Mouse (Mus musculus): ENCODE results near the gene Efcab6. TPM values are rescaled to one million over a fixed set of nuclear protein-coding genes. Genes with fewer than 3 reads are reported as not detected.
A peak's percentile ranks its signal among the peaks of the same experiment; 100 is the strongest.

Efcab6 gene
- total RNA-seq (2012; rRNA removed): not detected in 2 replicates
- not detected in 2 replicates for total RNA-seq (2014; rRNA removed)
- polyA plus RNA-seq (2012; ENCODE audit: insufficient read length, low read depth): not detected in 2 replicates

- Histone ChIP-seq H3K36me3 (replicated peaks in 1 of 2; ENCODE audit: control insufficient read depth in 1 of 2, insufficient read depth in 1 of 2, low read length in 1 of 2) (no peaks in the 10 kb centered on the region), H3K4me2 (ENCODE audit: insufficient read depth, low read depth, poor library complexity, severe bottlenecking) (no peak within 1 kb of the TSS), H3K4me3 (replicated peaks in 1 of 3; ENCODE audit: low read depth in 2 of 3, low read length in 2 of 3, poor library complexity in 1 of 3) (no peak within 1 kb of the TSS), H3K9ac (ENCODE audit: insufficient read depth, low read depth) (no peak within 1 kb of the TSS), H3K27me3 (replicated peaks) (peaks cover 43% of the 10 kb centered on the region), H3K27ac (ENCODE audit: insufficient read depth, low read depth) (no peak within 1 kb of the TSS), H3K79me2 (replicated peaks; ENCODE audit: control insufficient read depth, extremely low read depth, insufficient read depth, poor library complexity, severe bottlenecking) (no peaks in the 10 kb centered on the region), H3K9me3 (replicated peaks; ENCODE audit: low read length) (peaks cover 20% of the 10 kb centered on the region), H3K4me1 (ENCODE audit: control insufficient read depth in 1 of 2, insufficient read depth in 2 of 2) (no peaks in the 10 kb centered on the region)
- TF ChIP-seq RAD21 (IDR thresholded peaks at IDR 0.05; ENCODE audit: low read depth, low read length) (no peak), PAX5 (IDR thresholded peaks at IDR 0.05; ENCODE audit: low read length) (no peak)
- no peak for DNase-seq (ENCODE audit: extremely low read depth)
- in situ Hi-C loops (cut with MboI; ENCODE audit: low pct_ligation_motif_present, low pct_unique_long_range_greater_than_20kb, low sequenced_read_pairs): no loop called here
- dilution Hi-C loops (cut with MboI; ENCODE audit: extremely low pct_ligation_motif_present, extremely low pct_unique_long_range_greater_than_20kb, low sequenced_read_pairs): no loop called here
These were observed at the start of gene Efcab6 for GRCm38 (mm10) chr15:84065140-84065539. Efcab6 (minus strand) TSS chr15:84065379.

- Histone ChIP-seq H3K27me3 (replicated peaks) (peaks cover 59% of the 10 kb centered on the region), H3K36me3 (replicated peaks in 1 of 2; ENCODE audit: control insufficient read depth in 1 of 2, insufficient read depth in 1 of 2, low read length in 1 of 2) (no peaks in the 10 kb centered on the region), H3K9ac (ENCODE audit: insufficient read depth, low read depth) (no peak overlapping the region), H3K4me1 (ENCODE audit: control insufficient read depth in 1 of 2, insufficient read depth in 2 of 2) (no peaks in the 10 kb centered on the region), H3K9me3 (replicated peaks; ENCODE audit: low read length) (peaks cover 9% of the 10 kb centered on the region), H3K4me2 (ENCODE audit: insufficient read depth, low read depth, poor library complexity, severe bottlenecking) (no peak overlapping the region), H3K4me3 (replicated peaks in 1 of 3; ENCODE audit: low read depth in 2 of 3, low read length in 2 of 3, poor library complexity in 1 of 3) (no peak overlapping the region), H3K27ac (ENCODE audit: insufficient read depth, low read depth) (no peak overlapping the region), H3K79me2 (replicated peaks; ENCODE audit: control insufficient read depth, extremely low read depth, insufficient read depth, poor library complexity, severe bottlenecking) (no peaks in the 10 kb centered on the region)
- no peak for DNase-seq (ENCODE audit: extremely low read depth)
- in situ Hi-C loops (cut with MboI; ENCODE audit: low pct_ligation_motif_present, low pct_unique_long_range_greater_than_20kb, low sequenced_read_pairs): loop anchor here (25.0 kb wide), 1 partner anchor 498 kb away; no protein-coding TSS in a partner anchor
- dilution Hi-C loops (cut with MboI; ENCODE audit: extremely low pct_ligation_motif_present, extremely low pct_unique_long_range_greater_than_20kb, low sequenced_read_pairs): no loop called here
- no peak for TF ChIP-seq BHLHE40 (IDR thresholded peaks at IDR 0.05; ENCODE audit: low read depth, low read length)
- TF ChIP-seq JUN (IDR thresholded peaks at IDR 0.05; ENCODE audit: insufficient read depth, low read depth, low read length): no peak
- no peak for TF ChIP-seq USF2 (conservative IDR thresholded peaks at IDR 0.05; ENCODE audit: low read depth, low read length)
- no peak for TF ChIP-seq KAT2A (IDR thresholded peaks at IDR 0.05; ENCODE audit: insufficient replicate concordance, low read length)
These were observed 48.7 kb upstream of the Efcab6 start for GRCm38 (mm10) chr15:84113873-84114272.

GRCm38 (mm10) chr15:84108899-84109298 is 43.7 kb upstream of the Efcab6 start:
- H3K4me1 ChIP-seq (ENCODE audit: control insufficient read depth in 1 of 2, insufficient read depth in 2 of 2): no peaks in the 10 kb centered on the region
- H3K4me3 ChIP-seq (replicated peaks in 1 of 3; ENCODE audit: low read depth in 2 of 3, low read length in 2 of 3, poor library complexity in 1 of 3): no peak overlapping the region
- H3K27ac ChIP-seq (ENCODE audit: insufficient read depth, low read depth): no peak overlapping the region
- TF ChIP-seq NRF1 (IDR thresholded peaks at IDR 0.05; ENCODE audit: low read depth, low read length): no peak
- no peak for TF ChIP-seq POLR2AphosphoS2 (IDR thresholded peaks at IDR 0.05; ENCODE audit: low read depth, low read length)
- TF ChIP-seq KAT2A (IDR thresholded peaks at IDR 0.05; ENCODE audit: insufficient replicate concordance, low read length): no peak
- dilution Hi-C loops (cut with MboI; ENCODE audit: extremely low pct_ligation_motif_present, extremely low pct_unique_long_range_greater_than_20kb, low sequenced_read_pairs) (no loop called here), in situ Hi-C loops (cut with MboI; ENCODE audit: low pct_ligation_motif_present, low pct_unique_long_range_greater_than_20kb, low sequenced_read_pairs) (loop anchor here (25.0 kb wide), 1 partner anchor 503 kb away; no protein-coding TSS in a partner anchor)
- H3K36me3 ChIP-seq (replicated peaks in 1 of 2; ENCODE audit: control insufficient read depth in 1 of 2, insufficient read depth in 1 of 2, low read length in 1 of 2): no peaks in the 10 kb centered on the region
- H3K4me2 ChIP-seq (ENCODE audit: insufficient read depth, low read depth, poor library complexity, severe bottlenecking): no peak overlapping the region
- peaks cover 36% of the 10 kb centered on the region for H3K27me3 ChIP-seq (replicated peaks)
- no peak overlapping the region for H3K9ac ChIP-seq (ENCODE audit: insufficient read depth, low read depth)
- DNase-seq (ENCODE audit: extremely low read depth): peak; percentile 3
- no peaks in the 10 kb centered on the region for H3K9me3 ChIP-seq (replicated peaks; ENCODE audit: low read length)
- H3K79me2 ChIP-seq (replicated peaks; ENCODE audit: control insufficient read depth, extremely low read depth, insufficient read depth, poor library complexity, severe bottlenecking): no peaks in the 10 kb centered on the region
